Mouse (Mus musculus) heart, embryonic 15.5 days (tissue): ENCODE results near the gene Pde4a. TPM values are rescaled to one million over a fixed set of nuclear protein-coding genes. Genes with fewer than 3 reads are reported as not detected.
A peak's percentile ranks its signal among the peaks of the same experiment; 100 is the strongest.

Source experiments
- ATAC-seq: fragments of 200-750 bp; cut with Nextera tagmentation; replicated peaks from 2 replicates; pipeline ENCODE4 v1.8.0; 2017; ENCODE audit warnings: low read depth, moderate TSS enrichment; ENCODE audit not compliant: insufficient number of reproducible peaks, insufficient read depth, low FRiP score
- H3K27ac ChIP-seq: fragments of 300-500 bp; sonication (generic); 2 replicates; pipeline ENCODE4 v1.5.1; 2015; ENCODE audit warnings: mild to moderate bottlenecking, inconsistent platforms
- H3K27me3 ChIP-seq: fragments of 300-500 bp; sonication (generic); 2 replicates; pipeline ENCODE4 v1.6.1; 2015; ENCODE audit warnings: inconsistent platforms
- H3K36me3 ChIP-seq: fragments of 300-500 bp; sonication (generic); 2 replicates; pipeline ENCODE4 v1.6.1; 2015; ENCODE audit warnings: mild to moderate bottlenecking, inconsistent platforms
- H3K4me1 ChIP-seq: fragments of 300-500 bp; sonication (generic); replicated peaks from 2 replicates; pipeline ENCODE4 v1.6.1; 2015; ENCODE audit warnings: inconsistent platforms
- H3K4me2 ChIP-seq: fragments of 300-500 bp; sonication (generic); 2 replicates; pipeline ENCODE4 v1.6.1; 2015; ENCODE audit warnings: inconsistent platforms, mild to moderate bottlenecking, moderate library complexity
- H3K4me3 ChIP-seq: fragments of 300-500 bp; sonication (generic); 2 replicates; pipeline ENCODE4 v1.5.1; 2015; ENCODE audit warnings: mild to moderate bottlenecking, inconsistent platforms
- H3K9ac ChIP-seq: fragments of 300-500 bp; sonication (generic); 2 replicates; pipeline ENCODE4 v1.6.1; 2015; ENCODE audit warnings: mild to moderate bottlenecking, inconsistent platforms
- H3K9me3 ChIP-seq: fragments of 300-500 bp; sonication (generic); replicated peaks from 2 replicates; pipeline ENCODE4 v1.6.1; 2016; ENCODE audit warnings: inconsistent platforms
- WGBS: fragments of 180-500 bp; shearing (Covaris S2); methylation state at CpG from one replicate; pipeline ENCODE4 v1.1.7; 2015; ENCODE audit warnings: mixed read lengths; 5-methylcytosine and 5-hydroxymethylcytosine counted together
- polyA plus RNA-seq: library from polyadenylated mRNA; unstranded; fragments of >200 nt; fragmentation: Nextera tagmentation; extraction: Ambion mirVana; gene quantifications from 2 replicates; pipeline ENCODE4 v1.2.1, GENCODE M21; 2015

The Pde4a gene
- polyA plus RNA-seq = 13.0 and 13.5 TPM in 2 replicates

GRCm38 (mm10) chr9:21165041-21165951 is at the start of gene Pde4a:
Gene Pde4a, plus strand, starts transcription at chr9:21165714.
- 1% methylated on average over 79 of the region's 86 CpGs for WGBS
- no peaks in the 10 kb centered on the region for H3K36me3 ChIP-seq
- H3K27me3 ChIP-seq = peaks cover 49% of the 10 kb centered on the region
- no peaks in the 10 kb centered on the region for H3K9me3 ChIP-seq
- H3K4me2 ChIP-seq = peak within 1 kb of the TSS; percentile 97
- 0 out of 2 replicates have a peak within 1 kb of the TSS, but pooled peaks have one; percentile 15 for H3K27ac ChIP-seq
- peaks cover 60% of the 10 kb centered on the region for H3K4me1 ChIP-seq
- peak within 1 kb of the TSS; percentile 67 for H3K4me3 ChIP-seq
- H3K9ac ChIP-seq = peak within 1 kb of the TSS; percentile 73
- ATAC-seq = no peak

- no peak for ATAC-seq
- H3K36me3 ChIP-seq = peaks cover 23% of the 10 kb centered on the region; the same call in 1 of the 2 replicates
- no peaks in the 10 kb centered on the region for H3K9me3 ChIP-seq
- H3K27ac ChIP-seq = no peak overlapping the region
- 78% methylated on average over 6 of the region's 6 CpGs for WGBS
- no peaks in the 10 kb centered on the region for H3K4me1 ChIP-seq
- no peak overlapping the region for H3K9ac ChIP-seq
- no peak overlapping the region for H3K4me3 ChIP-seq
- no peaks in the 10 kb centered on the region for H3K27me3 ChIP-seq
- H3K4me2 ChIP-seq = no peak overlapping the region
Observed at GRCm38 (mm10) chr9:21117073-21117472, 48.4 kb upstream of the Pde4a start.

GRCm38 (mm10) chr9:21121483-21121882 is 44.0 kb upstream of the Pde4a start:
- Histone ChIP-seq H3K36me3 (peaks cover 35% of the 10 kb centered on the region), H3K9me3 (no peaks in the 10 kb centered on the region), H3K27me3 (no peaks in the 10 kb centered on the region), H3K4me1 (peaks cover 12% of the 10 kb centered on the region), H3K4me3 (no peak overlapping the region), H3K27ac (no peak overlapping the region), H3K4me2 (no peak overlapping the region), H3K9ac (no peak overlapping the region)
- WGBS = 76% methylated on average over 16 of the region's 16 CpGs
- no peak for ATAC-seq

- no peak overlapping the region for H3K27ac ChIP-seq
- H3K4me1 ChIP-seq = peaks cover 18% of the 10 kb centered on the region
- no peak for ATAC-seq
- H3K4me3 ChIP-seq = no peak overlapping the region
- H3K36me3 ChIP-seq = peaks cover 34% of the 10 kb centered on the region
- no peak overlapping the region for H3K4me2 ChIP-seq
- WGBS = 86% methylated on average over 5 of the region's 5 CpGs
- no peaks in the 10 kb centered on the region for H3K9me3 ChIP-seq
- H3K9ac ChIP-seq = no peak overlapping the region
- H3K27me3 ChIP-seq = no peaks in the 10 kb centered on the region
Observed at GRCm38 (mm10) chr9:21124837-21125236, 40.7 kb upstream of the Pde4a start.

- no peak for ATAC-seq
- H3K4me3 ChIP-seq = no peak overlapping the region
- H3K27me3 ChIP-seq = no peaks in the 10 kb centered on the region
- 71% methylated on average over 9 of the region's 9 CpGs for WGBS
- no peaks in the 10 kb centered on the region for H3K9me3 ChIP-seq
- H3K27ac ChIP-seq = peak overlapping the region; percentile 86
- peaks cover 26% of the 10 kb centered on the region for H3K36me3 ChIP-seq
- peaks cover 24% of the 10 kb centered on the region for H3K4me1 ChIP-seq
- no peak overlapping the region for H3K9ac ChIP-seq
- H3K4me2 ChIP-seq = no peak overlapping the region
Observed at GRCm38 (mm10) chr9:21125502-21126258, 39.8 kb upstream of the Pde4a start.

GRCm38 (mm10) chr9:21126259-21126627 is 39.3 kb upstream of the Pde4a start:
- Histone ChIP-seq H3K36me3 (peaks cover 21% of the 10 kb centered on the region), H3K4me2 (no peak overlapping the region), H3K4me1 (peaks cover 24% of the 10 kb centered on the region), H3K9ac (no peak overlapping the region), H3K27me3 (no peaks in the 10 kb centered on the region), H3K27ac (peak overlapping the region; percentile 86), H3K4me3 (no peak overlapping the region), H3K9me3 (no peaks in the 10 kb centered on the region)
- 20% methylated on average over 2 of the region's 2 CpGs for WGBS
- peak; percentile 76 for ATAC-seq

- peak within 1 kb of the TSS; percentile 73 for H3K4me3 ChIP-seq
- peak within 1 kb of the TSS; percentile 76 for H3K27ac ChIP-seq
- ATAC-seq = peak; percentile 93
- no peaks in the 10 kb centered on the region for H3K36me3 ChIP-seq
- H3K4me1 ChIP-seq = peaks cover 35% of the 10 kb centered on the region
- WGBS = 6% methylated on average over 37 of the region's 37 CpGs
- H3K27me3 ChIP-seq = no peaks in the 10 kb centered on the region
- no peaks in the 10 kb centered on the region for H3K9me3 ChIP-seq
- H3K9ac ChIP-seq = peak within 1 kb of the TSS; percentile 69
- peak within 1 kb of the TSS; percentile 71 for H3K4me2 ChIP-seq
Observed at GRCm38 (mm10) chr9:21131059-21131956, 34.2 kb upstream of the Pde4a start, which contains the start of gene Tyk2. Gene Tyk2, minus strand, starts transcription at chr9:21131243.

- Histone ChIP-seq H3K36me3 (no peaks in the 10 kb centered on the region), H3K27me3 (no peaks in the 10 kb centered on the region), H3K4me1 (peaks cover 29% of the 10 kb centered on the region), H3K9me3 (no peaks in the 10 kb centered on the region), H3K9ac (no peak overlapping the region), H3K27ac (no peak overlapping the region), H3K4me3 (no peak overlapping the region), H3K4me2 (no peak overlapping the region; the same call in 1 of the 2 replicates)
- ATAC-seq = no peak
- 76% methylated on average over 12 of the region's 12 CpGs for WGBS
Observed at GRCm38 (mm10) chr9:21132102-21132775, 33.3 kb upstream of the Pde4a start.

- H3K4me3 ChIP-seq = no peak overlapping the region
- H3K27ac ChIP-seq = no peak overlapping the region
- H3K9ac ChIP-seq = no peak overlapping the region
- H3K4me2 ChIP-seq = no peak overlapping the region
- no peaks in the 10 kb centered on the region for H3K27me3 ChIP-seq
- no peaks in the 10 kb centered on the region for H3K9me3 ChIP-seq
- WGBS = 64% methylated on average over 9 of the region's 9 CpGs
- no peak for ATAC-seq
- H3K4me1 ChIP-seq = peaks cover 29% of the 10 kb centered on the region
- peaks cover 3% of the 10 kb centered on the region; the same call in 1 of the 2 replicates for H3K36me3 ChIP-seq
Observed at GRCm38 (mm10) chr9:21133064-21133707, 32.3 kb upstream of the Pde4a start.
